Mouse (Mus musculus) CH12.LX (cell line): ENCODE measurements around the gene Slc25a19. TPM values are rescaled to one million over a fixed set of nuclear protein-coding genes. Genes with fewer than 3 reads are reported as not detected.

ENCODE experiments used
- DNase-seq: peaks from one replicate; pipeline ENCODE4 v3.0.0-alpha.2; 2013; ENCODE audit errors: extremely low read depth
- H3K27ac ChIP-seq: 2 replicates; pipeline ENCODE4 v1.5.1; 2012; ENCODE audit warnings: low read depth, mild to moderate bottlenecking, control low read depth, moderate library complexity; ENCODE audit not compliant: insufficient read depth
- H3K27me3 ChIP-seq: replicated peaks from 2 replicates; pipeline ENCODE3; 2012; ENCODE audit warnings: inconsistent platforms
- H3K36me3 ChIP-seq, 2 experiments: replicated peaks in 1 of 2; 2 replicates each; pipeline versions ENCODE3 to v1.6.1; 2012; ENCODE audit warnings: inconsistent platforms in 1 of 2, low read length in 1 of 2, mild to moderate bottlenecking in 1 of 2, mixed read lengths in 1 of 2, moderate library complexity in 1 of 2; ENCODE audit not compliant: control insufficient read depth in 1 of 2, insufficient read depth in 1 of 2
- H3K4me1 ChIP-seq, 2 experiments: 2 replicates each; pipeline ENCODE4 v1.6.1; 2012; ENCODE audit warnings: inconsistent platforms in 1 of 2, moderate library complexity in 1 of 2; ENCODE audit not compliant: insufficient read depth in 2 of 2, control insufficient read depth in 1 of 2
- H3K4me2 ChIP-seq: 2 replicates; pipeline ENCODE4 v1.6.1; 2012; ENCODE audit warnings: low read depth, mild to moderate bottlenecking, control low read depth; ENCODE audit not compliant: poor library complexity, insufficient read depth, severe bottlenecking
- H3K4me3 ChIP-seq, 3 experiments: fragments of 150-350 bp in 1 of 3; sonication (generic) in 1 of 3; replicated peaks in 1 of 3; 2 replicates each; pipeline versions ENCODE3 to v1.5.1; 2011 to 2012; ENCODE audit warnings: low read depth in 2 of 3, low read length in 2 of 3, mild to moderate bottlenecking in 2 of 3, moderate library complexity in 2 of 3, control low read depth in 1 of 3, improper control_type of control experiment in 1 of 3, inconsistent platforms in 1 of 3, mixed read lengths in 1 of 3; ENCODE audit not compliant: poor library complexity in 1 of 3
- H3K79me2 ChIP-seq: replicated peaks from 2 replicates; pipeline ENCODE4 v1.6.1; 2012; ENCODE audit warnings: mild to moderate bottlenecking, moderate library complexity; ENCODE audit not compliant: control insufficient read depth, poor library complexity, insufficient read depth, severe bottlenecking; ENCODE audit errors: extremely low read depth
- H3K9ac ChIP-seq: 2 replicates; pipeline ENCODE4 v1.6.1; 2012; ENCODE audit warnings: low read depth, mild to moderate bottlenecking, control low read depth, moderate library complexity; ENCODE audit not compliant: insufficient read depth
- H3K9me3 ChIP-seq: replicated peaks from 2 replicates; pipeline ENCODE3; 2012; ENCODE audit warnings: low read length, inconsistent platforms, mixed read lengths
- BHLHE40 ChIP-seq: IDR thresholded peaks from 2 replicates; pipeline ENCODE4 v1.6.1; 2011; ENCODE audit warnings: mild to moderate bottlenecking, low read depth, low read length, improper control_type of control experiment
- CHD1 ChIP-seq: IDR thresholded peaks from 2 replicates; pipeline ENCODE4 v1.6.1; 2012; ENCODE audit warnings: low read depth, low read length, improper control_type of control experiment, inconsistent platforms
- E2F4 ChIP-seq: IDR thresholded peaks from 2 replicates; pipeline ENCODE4 v1.6.1; 2011; ENCODE audit warnings: low read depth, low read length, improper control_type of control experiment; ENCODE audit not compliant: insufficient replicate concordance
- ETS1 ChIP-seq: conservative IDR thresholded peaks from 2 replicates; pipeline ENCODE4 v1.6.1; 2012; ENCODE audit warnings: low read depth, mild to moderate bottlenecking, inconsistent platforms, low read length, improper control_type of control experiment, moderate library complexity
- JUN ChIP-seq: IDR thresholded peaks from 2 replicates; pipeline ENCODE4 v1.6.1; 2011; ENCODE audit warnings: low read depth, mild to moderate bottlenecking, low read length, improper control_type of control experiment, moderate library complexity; ENCODE audit not compliant: insufficient read depth
- KAT2A ChIP-seq: IDR thresholded peaks from 2 replicates; pipeline ENCODE4 v1.6.1; 2012; ENCODE audit warnings: low read length, improper control_type of control experiment, inconsistent platforms; ENCODE audit not compliant: insufficient replicate concordance
- MAFK ChIP-seq: IDR thresholded peaks from 2 replicates; pipeline ENCODE4 v1.6.1; 2011; ENCODE audit warnings: low read length, improper control_type of control experiment; ENCODE audit not compliant: insufficient replicate concordance
- MAZ ChIP-seq: IDR thresholded peaks from 2 replicates; pipeline ENCODE4 v1.6.1; 2012; ENCODE audit warnings: low read depth, mild to moderate bottlenecking, inconsistent platforms, low read length, improper control_type of control experiment, moderate library complexity
- MXI1 ChIP-seq: IDR thresholded peaks from 2 replicates; pipeline ENCODE4 v1.6.1; 2011; ENCODE audit warnings: mild to moderate bottlenecking, low read depth, low read length, improper control_type of control experiment
- MYC ChIP-seq: IDR thresholded peaks from 2 replicates; pipeline ENCODE4 v1.6.1; 2011; ENCODE audit warnings: low read depth, mild to moderate bottlenecking, improper control_type of control experiment, low read length
- NELFE ChIP-seq: IDR thresholded peaks from 2 replicates; pipeline ENCODE4 v1.6.1; 2011; ENCODE audit warnings: low read depth, low read length, improper control_type of control experiment
- NRF1 ChIP-seq: IDR thresholded peaks from 2 replicates; pipeline ENCODE4 v1.6.1; 2014; ENCODE audit warnings: low read depth, mild to moderate bottlenecking, inconsistent platforms, low read length, improper control_type of control experiment, moderate library complexity
- PAX5 ChIP-seq: IDR thresholded peaks from 2 replicates; pipeline ENCODE4 v1.6.1; 2012; ENCODE audit warnings: low read length, inconsistent platforms, mixed read lengths
- POLR2A ChIP-seq: IDR thresholded peaks from 2 replicates; pipeline ENCODE4 v1.6.1; 2011; ENCODE audit warnings: low read depth, mild to moderate bottlenecking, improper control_type of control experiment, low read length
- SIN3A ChIP-seq: IDR thresholded peaks from 2 replicates; pipeline ENCODE4 v1.6.1; 2012; ENCODE audit warnings: low read length, improper control_type of control experiment, inconsistent platforms
- TBP ChIP-seq: conservative IDR thresholded peaks from 2 replicates; pipeline ENCODE4 v1.6.1; 2011; ENCODE audit warnings: low read depth, low read length, improper control_type of control experiment
- TCF12 ChIP-seq: IDR thresholded peaks from 2 replicates; pipeline ENCODE4 v1.6.1; 2014; ENCODE audit warnings: low read depth, mild to moderate bottlenecking, inconsistent platforms, low read length, improper control_type of control experiment
- USF1 ChIP-seq: IDR thresholded peaks from 2 replicates; pipeline ENCODE4 v1.6.1; 2014; ENCODE audit warnings: low read depth, mild to moderate bottlenecking, inconsistent platforms, low read length, improper control_type of control experiment
- USF2 ChIP-seq: conservative IDR thresholded peaks from 2 replicates; pipeline ENCODE4 v1.6.1; 2011; ENCODE audit warnings: low read depth, low read length, improper control_type of control experiment
- ZC3H11A ChIP-seq: IDR thresholded peaks from 2 replicates; pipeline ENCODE4 v1.6.1; 2012; ENCODE audit warnings: low read depth, mild to moderate bottlenecking, inconsistent platforms, low read length, improper control_type of control experiment
- ZKSCAN1 ChIP-seq: IDR thresholded peaks from 2 replicates; pipeline ENCODE4 v1.6.1; 2012; ENCODE audit warnings: low read depth, inconsistent platforms, low read length, improper control_type of control experiment, borderline replicate concordance
- ZNF384 ChIP-seq: IDR thresholded peaks from 2 replicates; pipeline ENCODE4 v1.6.1; 2012; ENCODE audit warnings: low read depth, low read length, improper control_type of control experiment, inconsistent platforms
- dilution Hi-C: fragments of 300-500 bp; cut with MboI; formaldehyde crosslinking; loops from 2 replicates; pipeline ENCODE4 v1.14.3; 2020; ENCODE audit warnings: low sequenced_read_pairs; ENCODE audit not compliant: extremely low pct_unique_long_range_greater_than_20kb, extremely low pct_ligation_motif_present
- in situ Hi-C: fragments of 300-500 bp; cut with MboI; formaldehyde crosslinking; loops from 3 replicates; pipeline ENCODE4 v1.14.3; 2019; ENCODE audit warnings: low sequenced_read_pairs, low pct_ligation_motif_present, low pct_unique_long_range_greater_than_20kb, mixed read lengths
- polyA plus RNA-seq: library from polyadenylated mRNA; unstranded; fragments of >175 nt; gene quantifications from 2 replicates; pipeline ENCODE4 v1.2.1, GENCODE M21; 2012; ENCODE audit warnings: low read depth; ENCODE audit not compliant: insufficient read length
- total RNA-seq, 2 experiments: library from RNA; depleted of rRNA; stranded (reverse); fragments of 300-350 nt in 1 of 2; fragments of >200 nt in 1 of 2; gene quantifications; 2 replicates each; pipeline ENCODE4 v1.2.3; 2012 to 2014

The Slc25a19 gene
- total and polyA plus RNA-seq, 3 experiments: 277 to 398 (median 278) TPM

DNA sequence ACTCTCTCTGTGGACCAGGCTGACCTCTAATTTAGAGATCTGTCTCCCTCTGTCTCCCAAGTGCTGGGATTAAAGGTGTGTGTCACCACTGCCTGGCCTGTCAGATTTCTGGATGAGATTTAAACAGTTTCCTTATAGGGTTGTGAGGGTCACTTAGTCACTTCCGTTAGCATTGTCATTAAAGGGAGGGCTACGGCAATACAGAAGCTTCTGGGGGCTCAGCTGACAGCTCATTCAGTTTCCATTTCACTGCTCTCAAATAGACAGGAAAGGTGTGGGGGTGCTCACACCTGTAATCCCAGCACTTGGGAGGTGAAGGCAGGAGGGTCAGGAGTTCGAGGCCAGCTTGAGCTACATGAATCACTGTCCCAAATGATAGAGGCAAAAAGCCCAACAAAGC, 8.9 kb upstream of the Slc25a19 start:
- TF ChIP-seq E2F4: no peak
- TF ChIP-seq ZKSCAN1: no peak
- TF ChIP-seq USF2: no peak
- no peak for TF ChIP-seq POLR2A
- TF ChIP-seq TCF12: no peak
- TF ChIP-seq ZNF384: no peak
- no peak for TF ChIP-seq MAZ
- TF ChIP-seq BHLHE40: no peak
- no peak for TF ChIP-seq MAFK
- no peak for TF ChIP-seq USF1
- TF ChIP-seq ETS1: no peak
- TF ChIP-seq MXI1: no peak
- TF ChIP-seq NRF1: no peak
- no peak for TF ChIP-seq CHD1
- no peak for TF ChIP-seq TBP
- no peak for TF ChIP-seq PAX5
- H3K27me3 ChIP-seq: no peaks in the 10 kb centered on the region
- H3K4me3 ChIP-seq: no peak overlapping the region
- H3K9ac ChIP-seq: no peak overlapping the region
- H3K9me3 ChIP-seq: no peaks in the 10 kb centered on the region
- no peak overlapping the region for H3K4me2 ChIP-seq
- peak overlapping the region; percentile 7; the same call in 1 of the 2 replicates for H3K27ac ChIP-seq
- in situ Hi-C loops (loop anchor here (25.0 kb wide), 1 partner anchor 775 kb away; the partner anchor contains the start of gene Rnf157), dilution Hi-C loops (no loop called here)
- no peak for DNase-seq
- H3K36me3 ChIP-seq: no peaks in the 10 kb centered on the region
- H3K79me2 ChIP-seq: no peaks in the 10 kb centered on the region
- H3K4me1 ChIP-seq: peaks cover 46 to 82% of the 10 kb centered on the region in 2 experiments

DNA sequence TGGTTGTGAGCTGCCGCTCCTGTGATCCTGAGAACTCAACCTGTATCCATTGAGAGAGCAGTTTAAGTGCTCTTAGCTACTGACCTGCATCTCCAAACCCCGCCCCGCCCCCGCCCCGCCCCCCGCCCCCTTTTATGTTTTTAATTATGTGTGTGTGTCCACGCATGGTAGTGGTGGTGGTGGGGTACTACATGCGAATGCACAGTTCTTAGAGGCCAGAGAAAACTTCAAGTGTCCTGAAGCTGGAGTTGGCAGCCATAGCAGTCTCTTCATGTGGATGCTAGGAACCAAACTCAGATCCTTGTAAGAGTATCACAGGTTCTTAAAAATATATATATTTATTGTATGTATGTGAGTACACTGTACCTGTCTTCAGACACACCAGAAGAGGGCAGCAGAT, 7.4 kb upstream of the Slc25a19 start:
- in situ Hi-C loops (loop anchor here (25.0 kb wide), 1 partner anchor 777 kb away; the partner anchor contains the start of gene Rnf157), dilution Hi-C loops (no loop called here)
- peaks cover 46 to 81% of the 10 kb centered on the region in 2 experiments for H3K4me1 ChIP-seq
- H3K4me2 ChIP-seq: no peak overlapping the region
- no peaks in the 10 kb centered on the region for H3K9me3 ChIP-seq
- H3K9ac ChIP-seq: no peak overlapping the region
- no peak overlapping the region for H3K27ac ChIP-seq
- H3K27me3 ChIP-seq: no peaks in the 10 kb centered on the region
- no peaks in the 10 kb centered on the region for H3K36me3 ChIP-seq
- no peak for DNase-seq
- no peak overlapping the region for H3K4me3 ChIP-seq
- TF ChIP-seq NELFE (no peak), ZC3H11A (no peak), MYC (no peak), SIN3A (no peak), MAZ (no peak), BHLHE40 (no peak), USF1 (no peak), USF2 (no peak), TCF12 (no peak), KAT2A (no peak), JUN (no peak), PAX5 (no peak)
- H3K79me2 ChIP-seq: no peaks in the 10 kb centered on the region
